Mouse (Mus musculus) liver, postnatal 0 days (tissue): ENCODE data around the gene Ctse. TPM values are rescaled to one million over a fixed set of nuclear protein-coding genes. Genes with fewer than 3 reads are reported as not detected.
A peak's percentile ranks its signal among the peaks of the same experiment; 100 is the strongest.

Experiments used
- ATAC-seq: fragments of 200-750 bp; cut with Nextera tagmentation; 2 replicates; pipeline ENCODE4 v1.8.0; 2017; ENCODE audit warnings: mild to moderate bottlenecking, moderate library complexity
- DNase-seq: peaks from one replicate; pipeline ENCODE4 v3.0.0-alpha.2; 2016
- H3K27ac ChIP-seq: fragments of 300-500 bp; sonication (generic); 2 replicates; pipeline ENCODE4 v1.5.1; 2014; ENCODE audit warnings: antibody characterized with exemption, moderate library complexity, mild to moderate bottlenecking, low read depth
- H3K27me3 ChIP-seq: fragments of 300-500 bp; sonication (generic); 2 replicates; pipeline ENCODE4 v1.6.1; 2014; ENCODE audit warnings: low read length, control low read depth, mixed read lengths; ENCODE audit not compliant: insufficient read depth
- H3K36me3 ChIP-seq: fragments of 300-500 bp; sonication (generic); replicated peaks from 2 replicates; pipeline ENCODE4 v1.6.1; 2014; ENCODE audit warnings: mild to moderate bottlenecking, control low read depth, low read length, moderate library complexity, mixed read lengths; ENCODE audit not compliant: insufficient read depth
- H3K4me1 ChIP-seq: fragments of 300-500 bp; sonication (generic); 2 replicates; pipeline ENCODE4 v1.6.1; 2014; ENCODE audit warnings: antibody characterized with exemption, mild to moderate bottlenecking, control low read depth; ENCODE audit not compliant: insufficient read depth
- H3K4me2 ChIP-seq: fragments of 300-500 bp; sonication (generic); 2 replicates; pipeline ENCODE4 v1.6.1; 2014; ENCODE audit warnings: low read depth, mild to moderate bottlenecking, low read length, moderate library complexity, mixed read lengths
- H3K4me3 ChIP-seq: fragments of 300-500 bp; sonication (generic); 2 replicates; pipeline ENCODE4 v1.5.1; 2014; ENCODE audit warnings: low read depth, low read length
- H3K9ac ChIP-seq: fragments of 300-500 bp; sonication (generic); replicated peaks from 2 replicates; pipeline ENCODE4 v1.6.1; 2014; ENCODE audit warnings: mild to moderate bottlenecking, moderate library complexity
- H3K9me3 ChIP-seq: fragments of 300-500 bp; sonication (generic); 2 replicates; pipeline ENCODE4 v1.6.1; 2016; ENCODE audit warnings: mild to moderate bottlenecking, control low read depth, low read length, mixed read lengths
- CTCF ChIP-seq: sonication (generic); IDR thresholded peaks from 2 replicates; pipeline ENCODE4 v1.5.1; 2016; ENCODE audit warnings: antibody characterized with exemption, low read depth
- EP300 ChIP-seq: IDR thresholded peaks from 2 replicates; pipeline ENCODE4 v1.6.1; 2016; ENCODE audit warnings: antibody characterized with exemption, low read depth, mild to moderate bottlenecking
- WGBS: fragments of 180-500 bp; shearing (Covaris S2); extraction: QIAGEN DNeasy Blood & Tissue Kit; methylation state at CpG from one replicate; pipeline ENCODE4 v1.1.7; 2014; ENCODE audit not compliant: insufficient replicate concordance; 5-methylcytosine and 5-hydroxymethylcytosine counted together
- polyA plus RNA-seq: library from polyadenylated mRNA; unstranded; fragments of >200 nt; fragmentation: Nextera tagmentation; extraction: Ambion mirVana; gene quantifications from 2 replicates; pipeline ENCODE4 v1.2.1, GENCODE M21; 2015

Ctse gene
- polyA plus RNA-seq, 1 experiment from 2014 or later: 69.2 TPM

GRCm38 (mm10) chr1:131690435-131690834 is 52.3 kb downstream of the Ctse start:
- Histone ChIP-seq H3K36me3 (no peaks in the 10 kb centered on the region), H3K4me1 (0 out of 2 replicates have a peak, but pooled peaks cover 3% of the 10 kb centered on the region), H3K4me3 (no peak overlapping the region), H3K27me3 (no peaks in the 10 kb centered on the region), H3K27ac (peak overlapping the region; percentile 64), H3K4me2 (no peak overlapping the region), H3K9me3 (no peaks in the 10 kb centered on the region), H3K9ac (no peak overlapping the region)
- 44% methylated on average over 3 of the region's 3 CpGs for WGBS
- TF ChIP-seq CTCF: no peak
- TF ChIP-seq EP300: no peak
- ATAC-seq: peak; percentile 32; the same call in 1 of the 2 replicates
- DNase-seq: no peak

DNA sequence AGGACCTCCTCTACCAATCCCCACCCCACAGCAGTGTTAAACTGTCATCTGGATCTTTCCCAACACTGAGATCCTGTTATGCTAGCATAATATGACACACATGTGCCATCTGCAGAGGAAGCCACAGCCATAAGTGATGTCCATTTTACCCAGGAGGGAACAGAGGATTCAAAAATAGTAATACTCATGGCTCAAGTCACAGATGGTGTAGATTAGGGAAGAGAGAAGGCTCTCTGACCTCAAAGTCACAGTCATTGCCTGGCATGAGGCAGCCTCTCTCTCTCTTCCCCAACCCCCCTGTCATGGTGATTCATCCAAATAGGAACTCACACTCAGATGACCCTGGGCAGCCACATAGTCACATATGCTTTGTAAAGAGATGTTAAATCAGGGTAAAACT is 53.2 kb downstream of the Ctse start:
- ATAC-seq: peak; percentile 68
- DNase-seq: no peak
- no peaks in the 10 kb centered on the region for H3K36me3 ChIP-seq
- H3K4me3 ChIP-seq: no peak overlapping the region
- TF ChIP-seq EP300 (peak; percentile 26; the same call in 1 of the 2 replicates), CTCF (no peak)
- H3K9me3 ChIP-seq: no peaks in the 10 kb centered on the region
- no peak overlapping the region for H3K9ac ChIP-seq
- H3K27ac ChIP-seq: peak overlapping the region; percentile 64; the same call in 1 of the 2 replicates
- H3K4me1 ChIP-seq: 0 out of 2 replicates have a peak, but pooled peaks cover 3% of the 10 kb centered on the region
- H3K27me3 ChIP-seq: no peaks in the 10 kb centered on the region
- H3K4me2 ChIP-seq: no peak overlapping the region

- DNase-seq: no peak
- H3K36me3 ChIP-seq: no peaks in the 10 kb centered on the region
- no peak overlapping the region for H3K4me2 ChIP-seq
- no peak overlapping the region for H3K9ac ChIP-seq
- H3K27me3 ChIP-seq: no peaks in the 10 kb centered on the region
- no peak for ATAC-seq
- TF ChIP-seq EP300 (no peak), CTCF (no peak)
- H3K9me3 ChIP-seq: no peaks in the 10 kb centered on the region
- H3K4me3 ChIP-seq: no peak overlapping the region
- 0 out of 2 replicates have a peak, but pooled peaks cover 3% of the 10 kb centered on the region for H3K4me1 ChIP-seq
- 83% methylated on average over 2 of the region's 2 CpGs for WGBS
- H3K27ac ChIP-seq: no peak overlapping the region
Observed at GRCm38 (mm10) chr1:131695308-131695707, 57.2 kb downstream of the Ctse start.

DNA sequence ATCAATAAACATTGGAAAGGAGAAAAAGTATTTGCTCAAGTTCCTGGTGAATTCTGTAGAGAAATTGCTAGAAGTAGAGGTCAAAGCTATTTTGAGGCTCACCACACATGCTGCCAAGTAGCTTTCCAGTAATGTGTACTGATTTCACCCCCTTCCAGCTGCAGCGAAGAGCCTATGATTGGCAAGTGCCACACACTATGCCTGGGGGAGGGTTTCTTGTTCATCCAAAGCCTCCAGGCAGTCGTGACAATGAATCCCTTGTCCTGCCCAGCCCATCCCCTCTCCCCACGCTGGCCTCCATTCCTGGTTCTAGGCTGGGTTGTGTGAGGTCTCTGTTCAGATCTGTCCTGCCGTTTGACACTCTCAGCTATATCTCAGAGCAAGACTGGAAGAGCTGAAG is 58.2 kb downstream of the Ctse start:
- Histone ChIP-seq H3K4me2 (no peak overlapping the region), H3K36me3 (no peaks in the 10 kb centered on the region)
- no peak for ATAC-seq

GRCm38 (mm10) chr1:131698770-131699169 is 60.7 kb downstream of the Ctse start:
- Histone ChIP-seq H3K4me2 (no peak overlapping the region), H3K4me1 (peaks cover 4% of the 10 kb centered on the region; the same call in 1 of the 2 replicates), H3K27ac (no peak overlapping the region), H3K9me3 (no peaks in the 10 kb centered on the region), H3K27me3 (no peaks in the 10 kb centered on the region), H3K36me3 (no peaks in the 10 kb centered on the region), H3K9ac (no peak overlapping the region), H3K4me3 (no peak overlapping the region)
- 75% methylated on average over 3 of the region's 3 CpGs for WGBS
- no peak for TF ChIP-seq CTCF
- no peak for TF ChIP-seq EP300
- DNase-seq: no peak
- no peak for ATAC-seq

More for the DNA sequence above, 58.2 kb downstream of the Ctse start:
- Histone ChIP-seq H3K27ac (no peak overlapping the region), H3K4me3 (no peak overlapping the region), H3K27me3 (no peaks in the 10 kb centered on the region), H3K9me3 (no peaks in the 10 kb centered on the region), H3K9ac (no peak overlapping the region), H3K4me1 (no peaks in the 10 kb centered on the region)
- no peak for TF ChIP-seq CTCF
- TF ChIP-seq EP300: no peak
- 63% methylated on average over 4 of the region's 4 CpGs for WGBS
- no peak for DNase-seq

DNA sequence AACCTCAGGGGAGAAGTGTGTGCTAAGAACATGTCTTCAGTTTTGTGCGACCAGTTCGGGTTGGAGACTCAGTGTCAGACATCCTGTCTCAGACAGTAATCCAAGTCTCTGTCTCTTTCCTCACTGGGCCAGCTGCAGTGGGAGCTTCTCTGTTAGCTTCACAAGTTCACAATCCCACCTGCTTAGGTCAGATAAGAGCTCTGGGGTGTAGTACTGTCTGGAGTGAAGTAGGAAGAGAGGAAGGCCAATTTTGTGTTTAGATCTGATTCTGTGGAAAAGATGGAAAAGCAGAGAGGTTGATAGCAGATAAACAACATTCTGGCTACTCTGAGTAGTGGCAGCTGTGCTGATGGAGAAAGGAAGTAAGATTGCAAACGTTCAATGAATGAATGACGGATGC is 61.5 kb downstream of the Ctse start:
- Histone ChIP-seq H3K27ac (no peak overlapping the region), H3K4me1 (peaks cover 4% of the 10 kb centered on the region; the same call in 1 of the 2 replicates), H3K36me3 (no peaks in the 10 kb centered on the region), H3K4me2 (no peak overlapping the region), H3K9ac (no peak overlapping the region), H3K27me3 (no peaks in the 10 kb centered on the region), H3K9me3 (no peaks in the 10 kb centered on the region), H3K4me3 (no peak overlapping the region)
- ATAC-seq (no peak), DNase-seq (no peak)
- 71% methylated on average over 4 of the region's 4 CpGs for WGBS
- TF ChIP-seq EP300: no peak
- TF ChIP-seq CTCF: no peak

- DNase-seq (no peak), ATAC-seq (no peak)
- Histone ChIP-seq H3K4me1 (peaks cover 4% of the 10 kb centered on the region; the same call in 1 of the 2 replicates), H3K36me3 (no peaks in the 10 kb centered on the region), H3K4me2 (no peak overlapping the region), H3K27ac (no peak overlapping the region), H3K9ac (no peak overlapping the region), H3K4me3 (no peak overlapping the region), H3K9me3 (no peaks in the 10 kb centered on the region), H3K27me3 (no peaks in the 10 kb centered on the region)
- WGBS: 36% methylated on average over 5 of the region's 5 CpGs
- TF ChIP-seq EP300 (no peak), CTCF (no peak)
Observed at GRCm38 (mm10) chr1:131700447-131700846, 62.3 kb downstream of the Ctse start.
